Mouse (Mus musculus): ENCODE measurements around the gene Nat8f2.

GRCm38 (mm10) chr6:85916596-85916995, 47.6 kb upstream of the Nat8f2 start:
- TF ChIP-seq CTCF (IDR thresholded peaks at IDR 0.05; ENCODE audit: control insufficient read depth, insufficient read depth, low read length) (no peak), POLR2A (IDR thresholded peaks at IDR 0.05; ENCODE audit: borderline replicate concordance, control insufficient read depth, low read depth, low read length) (no peak)
